Mouse (Mus musculus) forebrain, postnatal 0 days (tissue): Measurements from ENCODE around the gene Vdr. TPM values are rescaled to one million over a fixed set of nuclear protein-coding genes. Genes with fewer than 3 reads are reported as not detected.

Experiments
- ATAC-seq: fragments of 200-750 bp; cut with Nextera tagmentation; 2 replicates; pipeline ENCODE4 v1.8.0; 2017; ENCODE audit warnings: mild to moderate bottlenecking, moderate library complexity
- DNase-seq: peaks from one replicate; pipeline ENCODE4 v3.0.0-alpha.2; 2015
- H3K27ac ChIP-seq: fragments of 300-500 bp; sonication (generic); 2 replicates; pipeline ENCODE4 v1.5.1; 2014; ENCODE audit warnings: low read depth, mild to moderate bottlenecking, antibody characterized with exemption, low read length, moderate library complexity, mixed read lengths
- H3K27me3 ChIP-seq: fragments of 300-500 bp; sonication (generic); 2 replicates; pipeline ENCODE4 v1.6.1; 2014; ENCODE audit warnings: mild to moderate bottlenecking, low read length, mixed read lengths; ENCODE audit not compliant: insufficient read depth
- H3K36me3 ChIP-seq: fragments of 300-500 bp; sonication (generic); 2 replicates; pipeline ENCODE4 v1.6.1; 2014; ENCODE audit warnings: mild to moderate bottlenecking, moderate library complexity; ENCODE audit not compliant: insufficient read depth
- H3K4me1 ChIP-seq: fragments of 300-500 bp; sonication (generic); 2 replicates; pipeline ENCODE4 v1.6.1; 2014; ENCODE audit warnings: antibody characterized with exemption; ENCODE audit not compliant: insufficient read depth
- H3K4me2 ChIP-seq: fragments of 300-500 bp; sonication (generic); 2 replicates; pipeline ENCODE4 v1.6.1; 2014; ENCODE audit warnings: low read depth, mild to moderate bottlenecking, moderate library complexity
- H3K4me3 ChIP-seq: fragments of 300-500 bp; sonication (generic); 2 replicates; pipeline ENCODE4 v1.5.1; 2014; ENCODE audit warnings: low read depth, low read length, mixed read lengths
- H3K9ac ChIP-seq: fragments of 300-500 bp; sonication (generic); 2 replicates; pipeline ENCODE4 v1.6.1; 2014; ENCODE audit warnings: mild to moderate bottlenecking
- H3K9me3 ChIP-seq: fragments of 300-500 bp; sonication (generic); 2 replicates; pipeline ENCODE4 v1.6.1; 2016; ENCODE audit warnings: low read length
- CTCF ChIP-seq: sonication (generic); IDR thresholded peaks from 2 replicates; pipeline ENCODE4 v1.5.1; 2016; ENCODE audit warnings: antibody characterized with exemption, control low read depth, low read depth
- WGBS: fragments of 180-500 bp; shearing (Covaris S2); extraction: QIAGEN DNeasy Blood & Tissue Kit; methylation state at CpG from one replicate; pipeline ENCODE4 v1.1.7; 2014; 5-methylcytosine and 5-hydroxymethylcytosine counted together
- polyA plus RNA-seq: library from polyadenylated mRNA; unstranded; fragments of >200 nt; fragmentation: Nextera tagmentation; extraction: Ambion mirVana; gene quantifications from 2 replicates; pipeline ENCODE4 v1.2.1, GENCODE M21; 2015
- total RNA-seq: library from RNA; depleted of rRNA; stranded (reverse); fragments of >200 nt; gene quantifications from 2 replicates; pipeline ENCODE4 v1.2.3, GENCODE M21; 2014

The Vdr gene
- total and polyA plus RNA-seq, 2 experiments from 2014 or later: 0.05 to 0.76 TPM

DNA sequence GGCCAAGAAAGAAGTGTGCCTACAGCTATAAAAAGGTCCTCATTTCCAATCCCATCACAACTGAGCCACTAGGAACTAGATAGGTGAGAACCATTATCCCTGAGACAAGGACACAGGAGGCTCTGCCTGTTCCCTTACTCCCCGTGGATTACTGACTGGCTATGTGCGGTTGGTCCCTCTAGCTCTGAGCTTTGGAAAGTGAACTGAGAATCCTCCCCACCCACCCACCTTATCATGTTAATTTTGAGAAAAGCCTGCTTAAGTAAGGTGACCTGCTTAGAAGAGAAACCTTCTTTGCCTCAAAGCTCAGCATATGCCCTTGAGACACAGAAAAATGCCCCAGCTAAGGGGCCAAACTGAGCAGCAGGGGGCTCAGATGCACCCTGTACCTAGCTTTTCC lies 81.0 kb downstream of the Vdr start:
- Histone ChIP-seq H3K27me3 (no peaks in the 10 kb centered on the region), H3K27ac (no peak overlapping the region), H3K4me3 (no peak overlapping the region), H3K4me1 (peaks cover 41% of the 10 kb centered on the region), H3K9me3 (no peaks in the 10 kb centered on the region), H3K36me3 (no peaks in the 10 kb centered on the region), H3K4me2 (peak overlapping the region; percentile 82), H3K9ac (no peak overlapping the region)
- no peak for ATAC-seq
- TF ChIP-seq CTCF: no peak
- no peak for DNase-seq
- 68% methylated on average over 2 of the region's 2 CpGs for WGBS

DNA sequence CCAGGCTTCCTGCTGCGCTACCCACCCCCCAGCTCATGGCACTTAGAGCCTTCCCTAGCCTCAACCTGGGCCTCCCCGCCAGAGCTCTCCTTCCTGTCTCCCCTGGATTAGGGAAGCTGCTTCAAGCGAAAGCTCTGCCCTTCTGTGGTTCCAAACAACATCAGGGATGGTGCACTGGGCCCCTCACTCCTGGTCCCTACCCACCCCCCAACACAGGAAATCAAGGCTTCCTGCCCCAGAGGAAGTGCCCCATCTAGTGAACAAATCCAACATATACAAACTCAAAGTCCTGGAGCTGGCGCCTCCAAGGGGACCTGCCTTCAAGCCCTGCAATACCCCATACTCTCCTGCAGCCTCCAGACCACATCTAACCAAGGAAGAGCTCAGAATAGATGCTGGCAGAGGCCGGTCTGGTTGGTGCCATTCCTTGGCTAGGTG lies 81.5 kb downstream of the Vdr start:
- DNase-seq (no peak), ATAC-seq (no peak)
- Histone ChIP-seq H3K4me1 (peaks cover 46% of the 10 kb centered on the region), H3K9me3 (no peaks in the 10 kb centered on the region), H3K9ac (no peak overlapping the region), H3K27ac (no peak overlapping the region), H3K36me3 (no peaks in the 10 kb centered on the region; the same call in 1 of the 2 replicates), H3K4me3 (no peak overlapping the region), H3K4me2 (peak overlapping the region; percentile 28), H3K27me3 (no peaks in the 10 kb centered on the region)
- WGBS: 64% methylated on average over 5 of the region's 5 CpGs
- peak; percentile 26 for TF ChIP-seq CTCF

DNA sequence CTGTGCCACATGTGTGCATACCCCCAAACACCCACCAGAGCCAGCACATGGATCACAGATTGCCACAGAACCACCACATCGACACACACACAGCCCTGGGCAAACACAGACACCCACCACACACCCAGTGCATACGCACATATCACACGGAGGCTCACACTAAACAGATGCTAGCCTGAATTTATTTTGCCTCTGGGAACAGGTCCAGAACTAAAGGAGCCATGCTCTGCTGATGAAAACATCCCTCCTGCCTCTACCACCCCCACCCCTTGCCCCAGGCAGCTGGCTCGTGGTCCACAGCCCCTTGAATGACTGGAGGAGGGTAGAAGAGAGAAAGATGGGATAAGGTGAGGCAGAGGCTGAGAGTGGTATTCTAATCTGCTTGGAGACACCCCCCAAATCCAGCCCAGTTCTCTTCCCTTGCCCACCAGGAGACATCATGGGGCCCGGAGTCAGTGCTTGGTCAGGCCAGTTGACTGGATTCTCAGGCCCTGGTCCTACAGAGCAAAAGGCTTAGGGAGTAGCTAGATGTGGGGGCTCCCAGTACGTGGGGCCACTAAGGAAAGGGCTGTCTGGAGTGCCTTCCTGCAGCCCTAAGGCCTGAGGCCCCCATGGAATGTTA lies 82.1 kb downstream of the Vdr start:
- H3K9ac ChIP-seq: no peak overlapping the region
- TF ChIP-seq CTCF: no peak
- H3K4me1 ChIP-seq: peaks cover 51% of the 10 kb centered on the region
- ATAC-seq: no peak
- H3K9me3 ChIP-seq: no peaks in the 10 kb centered on the region
- no peaks in the 10 kb centered on the region; the same call in 1 of the 2 replicates for H3K36me3 ChIP-seq
- peak overlapping the region; percentile 28 for H3K4me2 ChIP-seq
- H3K27ac ChIP-seq: 0 out of 2 replicates have a peak overlapping the region, but pooled peaks have one; percentile 15
- H3K27me3 ChIP-seq: no peaks in the 10 kb centered on the region
- WGBS: 43% methylated on average over 6 of the region's 6 CpGs
- H3K4me3 ChIP-seq: no peak overlapping the region
- DNase-seq: no peak

DNA sequence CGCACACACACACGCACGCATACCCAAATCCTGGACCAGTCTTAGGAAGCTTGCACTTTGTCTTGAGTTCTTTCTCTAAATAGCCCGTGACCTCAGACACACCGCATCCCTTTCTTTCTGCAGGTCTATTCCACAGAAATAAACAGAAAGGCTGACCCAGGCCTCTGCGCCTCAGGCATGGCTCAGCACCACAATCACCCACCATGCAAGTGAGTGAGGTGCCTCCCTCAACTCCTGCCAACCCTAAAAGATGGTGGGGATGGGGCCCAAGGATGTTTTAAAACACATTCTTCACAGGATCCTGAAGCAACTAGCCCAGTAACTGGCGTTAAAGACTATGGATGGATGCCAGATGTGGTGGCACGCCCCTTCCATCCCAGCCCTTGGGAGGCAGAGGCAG lies 83.0 kb downstream of the Vdr start:
- 86% methylated on average over 8 of the region's 8 CpGs for WGBS
- Histone ChIP-seq H3K9ac (no peak overlapping the region), H3K27ac (no peak overlapping the region), H3K36me3 (no peaks in the 10 kb centered on the region; the same call in 1 of the 2 replicates), H3K4me3 (no peak overlapping the region), H3K9me3 (no peaks in the 10 kb centered on the region), H3K27me3 (no peaks in the 10 kb centered on the region), H3K4me2 (no peak overlapping the region), H3K4me1 (peaks cover 56% of the 10 kb centered on the region)
- no peak for ATAC-seq
- no peak for TF ChIP-seq CTCF
- no peak for DNase-seq

DNA sequence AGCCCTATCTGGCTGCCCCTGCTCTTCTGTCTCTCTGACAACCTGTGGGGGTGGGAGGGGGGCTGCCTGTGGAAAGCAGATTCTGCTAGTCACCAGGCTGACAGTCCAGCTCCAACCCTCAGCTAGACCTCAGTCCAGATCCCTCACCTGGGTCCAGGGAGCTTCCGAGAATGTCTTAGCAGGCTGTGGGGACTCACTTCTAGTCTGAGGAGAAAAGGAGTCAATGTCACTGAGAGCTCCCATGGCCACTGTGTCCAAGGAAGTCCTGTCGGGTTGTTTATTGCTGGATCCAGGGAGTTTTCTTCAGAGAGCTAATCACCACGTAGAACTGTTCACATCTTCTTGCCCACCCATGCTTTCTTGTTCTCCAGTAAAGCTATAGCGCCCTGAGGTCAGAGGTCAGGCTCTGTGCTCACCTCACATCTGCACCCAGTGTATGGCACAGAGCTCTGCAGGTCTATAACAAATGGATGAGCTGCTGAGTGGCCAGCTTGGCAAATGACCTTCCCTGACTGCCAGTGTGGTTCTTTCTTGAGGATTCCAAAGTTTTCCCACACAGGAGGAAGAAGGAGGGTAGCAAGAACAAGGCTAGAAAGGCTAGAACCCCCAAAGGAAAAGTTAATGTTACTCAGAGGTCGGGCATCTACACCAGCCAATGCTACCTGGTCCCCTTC lies 83.7 kb downstream of the Vdr start:
- H3K4me1 ChIP-seq: peaks cover 51% of the 10 kb centered on the region
- no peaks in the 10 kb centered on the region for H3K9me3 ChIP-seq
- ATAC-seq: no peak
- DNase-seq: no peak
- TF ChIP-seq CTCF: no peak
- H3K36me3 ChIP-seq: no peaks in the 10 kb centered on the region; the same call in 1 of the 2 replicates
- H3K4me3 ChIP-seq: no peak overlapping the region
- 74% methylated on average over 5 of the region's 5 CpGs for WGBS
- no peak overlapping the region for H3K27ac ChIP-seq
- H3K4me2 ChIP-seq: no peak overlapping the region
- no peaks in the 10 kb centered on the region for H3K27me3 ChIP-seq
- no peak overlapping the region for H3K9ac ChIP-seq

DNA sequence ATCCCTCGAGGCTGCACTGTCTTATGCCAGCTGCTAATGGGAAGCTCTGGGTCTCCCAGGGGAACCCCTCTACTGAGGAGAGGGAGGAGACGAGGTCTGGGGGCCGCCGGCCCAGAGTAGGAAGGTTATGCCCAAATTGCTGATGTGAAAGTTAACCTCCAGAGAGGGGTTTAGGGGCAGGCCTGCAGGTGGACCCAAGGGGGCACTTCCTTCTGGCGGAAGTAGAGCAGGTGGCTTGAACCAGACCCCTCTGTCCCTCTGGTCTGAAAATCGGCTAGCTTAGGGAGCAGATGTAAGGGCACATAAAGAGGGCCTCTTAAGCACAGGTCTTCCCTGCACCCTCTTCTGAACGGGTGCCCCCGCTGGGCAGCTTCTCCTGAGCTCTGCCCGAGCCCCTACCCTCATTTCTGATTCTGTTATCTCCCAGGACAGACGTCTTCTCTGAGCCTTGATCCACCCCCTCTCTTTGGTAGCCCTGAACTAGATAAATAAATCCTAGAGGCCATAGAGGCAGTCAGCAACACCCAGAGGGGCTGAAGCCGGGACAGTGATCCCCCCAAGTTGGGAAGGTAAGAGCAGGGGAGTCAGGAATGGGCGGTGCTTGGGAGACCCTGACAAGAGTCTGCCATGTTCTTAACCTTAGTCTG lies 84.4 kb downstream of the Vdr start:
- no peak overlapping the region for H3K27ac ChIP-seq
- H3K9me3 ChIP-seq: no peaks in the 10 kb centered on the region
- ATAC-seq (no peak), DNase-seq (no peak)
- no peak overlapping the region; the same call in 1 of the 2 replicates for H3K4me2 ChIP-seq
- H3K4me3 ChIP-seq: no peak overlapping the region
- no peak for TF ChIP-seq CTCF
- peaks cover 51% of the 10 kb centered on the region for H3K4me1 ChIP-seq
- no peaks in the 10 kb centered on the region; the same call in 1 of the 2 replicates for H3K36me3 ChIP-seq
- H3K27me3 ChIP-seq: no peaks in the 10 kb centered on the region
- WGBS: 55% methylated on average over 12 of the region's 12 CpGs
- no peak overlapping the region for H3K9ac ChIP-seq
